Mouse (Mus musculus) lung, embryonic 15.5 days (tissue): Measurements from ENCODE around the gene Nbeal2. TPM values are rescaled to one million over a fixed set of nuclear protein-coding genes. Genes with fewer than 3 reads are reported as not detected.
A peak's percentile ranks its signal among the peaks of the same experiment; 100 is the strongest.

Experiments
- ATAC-seq: fragments of 200-750 bp; cut with Nextera tagmentation; 2 replicates; pipeline ENCODE4 v1.8.0; 2017; ENCODE audit warnings: moderate number of reproducible peaks, borderline replicate concordance; ENCODE audit not compliant: low FRiP score, low TSS enrichment; ENCODE audit errors: extremely low read depth
- H3K27ac ChIP-seq: fragments of 300-500 bp; sonication (generic); 2 replicates; pipeline ENCODE4 v1.5.1; 2015; ENCODE audit warnings: moderate library complexity, mild to moderate bottlenecking, inconsistent platforms
- H3K27me3 ChIP-seq: fragments of 300-500 bp; sonication (generic); 2 replicates; pipeline ENCODE4 v1.6.1; 2015; ENCODE audit warnings: inconsistent platforms
- H3K36me3 ChIP-seq: fragments of 300-500 bp; sonication (generic); 2 replicates; pipeline ENCODE4 v1.6.1; 2015; ENCODE audit warnings: inconsistent platforms
- H3K4me1 ChIP-seq: fragments of 300-500 bp; sonication (generic); 2 replicates; pipeline ENCODE4 v1.6.1; 2015; ENCODE audit warnings: inconsistent platforms
- H3K4me2 ChIP-seq: fragments of 300-500 bp; sonication (generic); 2 replicates; pipeline ENCODE4 v1.6.1; 2015; ENCODE audit warnings: inconsistent platforms, mild to moderate bottlenecking, moderate library complexity
- H3K4me3 ChIP-seq: fragments of 300-500 bp; sonication (generic); 2 replicates; pipeline ENCODE4 v1.5.1; 2015; ENCODE audit warnings: mild to moderate bottlenecking, inconsistent platforms
- H3K9ac ChIP-seq: fragments of 300-500 bp; sonication (generic); 2 replicates; pipeline ENCODE4 v1.6.1; 2015; ENCODE audit warnings: inconsistent platforms
- H3K9me3 ChIP-seq: fragments of 300-500 bp; sonication (generic); 2 replicates; pipeline ENCODE4 v1.6.1; 2016; ENCODE audit warnings: inconsistent platforms
- WGBS: fragments of 180-500 bp; shearing (Covaris S2); methylation state at CpG from one replicate; pipeline ENCODE4 v1.1.7; 2015; 5-methylcytosine and 5-hydroxymethylcytosine counted together
- polyA plus RNA-seq: library from polyadenylated mRNA; unstranded; fragments of >200 nt; fragmentation: Nextera tagmentation; extraction: Ambion mirVana; gene quantifications from 2 replicates; pipeline ENCODE4 v1.2.1, GENCODE M21; 2015

The Nbeal2 gene
- polyA plus RNA-seq, 1 experiment from 2014 or later: 4.2 TPM

- Histone ChIP-seq H3K27me3 (peaks cover 22% of the 10 kb centered on the region), H3K4me2 (peak within 1 kb of the TSS; percentile 67), H3K36me3 (no peaks in the 10 kb centered on the region), H3K9me3 (no peaks in the 10 kb centered on the region), H3K9ac (peak within 1 kb of the TSS; percentile 85), H3K4me3 (peak within 1 kb of the TSS; percentile 83), H3K4me1 (peaks cover 46% of the 10 kb centered on the region), H3K27ac (peak within 1 kb of the TSS; percentile 94)
- ATAC-seq: peak; percentile 85
- WGBS: under 1% methylated on average over 52 of the region's 52 CpGs
These were observed 2.6 kb upstream of the Nbeal2 start, which contains the start of gene Ccdc12 for GRCm38 (mm10) chr9:110656249-110657221. Gene Ccdc12, plus strand, starts transcription at chr9:110656503.

- Histone ChIP-seq H3K27ac (peak overlapping the region; percentile 94), H3K4me2 (peak overlapping the region; percentile 67), H3K4me1 (peaks cover 45% of the 10 kb centered on the region), H3K9me3 (no peaks in the 10 kb centered on the region), H3K36me3 (no peaks in the 10 kb centered on the region), H3K27me3 (peaks cover 24% of the 10 kb centered on the region), H3K9ac (peak overlapping the region; percentile 22; the same call in 1 of the 2 replicates), H3K4me3 (peak overlapping the region; percentile 83)
- 76% methylated on average over 10 of the region's 10 CpGs for whole genome bisulfite sequencing
- no peak for ATAC-seq
These were observed 1.7 kb upstream of the Nbeal2 start for GRCm38 (mm10) chr9:110655651-110656007.

- H3K9me3 ChIP-seq: no peaks in the 10 kb centered on the region
- H3K27me3 ChIP-seq: peaks cover 24% of the 10 kb centered on the region
- H3K4me2 ChIP-seq: peak overlapping the region; percentile 97
- no peak for ATAC-seq
- 77% methylated on average over 19 of the region's 19 CpGs for WGBS
- no peak overlapping the region for H3K9ac ChIP-seq
- H3K4me3 ChIP-seq: peak overlapping the region; percentile 70
- peaks cover 45% of the 10 kb centered on the region for H3K4me1 ChIP-seq
- no peaks in the 10 kb centered on the region for H3K36me3 ChIP-seq
- H3K27ac ChIP-seq: peak overlapping the region; percentile 94
These were observed 1.0 kb upstream of the Nbeal2 start for GRCm38 (mm10) chr9:110654726-110655650.

DNA sequence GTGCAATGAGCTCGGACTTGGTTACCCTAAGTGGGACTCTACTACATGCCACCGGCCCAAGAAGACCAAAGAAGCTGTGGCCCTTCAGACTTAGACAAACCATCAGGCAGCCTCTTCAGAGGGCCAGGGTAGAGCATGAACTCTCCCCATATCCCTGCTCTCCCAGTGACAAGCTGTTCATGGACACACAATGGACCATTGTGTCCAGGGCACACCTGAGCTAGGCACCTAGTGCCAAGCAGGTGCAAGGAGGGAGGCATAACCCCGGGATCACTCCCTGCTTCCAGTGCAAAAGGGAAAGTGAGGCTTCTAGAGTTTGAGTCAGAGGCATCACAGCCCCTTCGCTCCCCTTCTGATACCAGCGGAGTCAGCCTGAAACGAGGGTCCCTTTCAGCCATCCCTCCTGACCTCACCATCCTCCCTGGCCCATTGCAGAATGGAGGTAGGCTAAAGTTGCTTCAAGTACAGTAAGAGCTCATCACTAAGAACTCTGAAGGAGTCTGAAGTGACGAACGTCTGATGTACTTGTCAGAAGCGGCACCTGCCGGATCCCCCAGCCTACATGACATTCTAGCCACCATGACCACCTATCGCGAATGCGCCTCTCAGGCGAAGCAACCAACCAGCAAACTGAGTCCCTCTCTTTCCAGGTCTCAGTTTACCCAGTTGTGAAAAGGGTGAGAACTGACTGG, 852 bp downstream of the Nbeal2 start:
- Histone ChIP-seq H3K27me3 (peaks cover 24% of the 10 kb centered on the region), H3K4me3 (peak overlapping the region; percentile 70), H3K4me1 (peaks cover 45% of the 10 kb centered on the region), H3K9me3 (no peaks in the 10 kb centered on the region), H3K27ac (peak overlapping the region; percentile 94), H3K36me3 (no peaks in the 10 kb centered on the region), H3K4me2 (peak overlapping the region; percentile 97), H3K9ac (peak overlapping the region; percentile 66)
- ATAC-seq: no peak
- 13% methylated on average over 14 of the region's 14 CpGs for WGBS

- Histone ChIP-seq H3K9ac (peak overlapping the region; percentile 29), H3K4me3 (peak overlapping the region; percentile 70), H3K36me3 (no peaks in the 10 kb centered on the region), H3K27ac (peak overlapping the region; percentile 94), H3K9me3 (no peaks in the 10 kb centered on the region), H3K4me1 (peaks cover 39% of the 10 kb centered on the region), H3K4me2 (peak overlapping the region; percentile 97), H3K27me3 (peaks cover 24% of the 10 kb centered on the region)
- 20% methylated on average over 13 of the region's 13 CpGs for WGBS
- ATAC-seq: no peak
These were observed 1.8 kb downstream of the Nbeal2 start for GRCm38 (mm10) chr9:110651931-110652722.

DNA sequence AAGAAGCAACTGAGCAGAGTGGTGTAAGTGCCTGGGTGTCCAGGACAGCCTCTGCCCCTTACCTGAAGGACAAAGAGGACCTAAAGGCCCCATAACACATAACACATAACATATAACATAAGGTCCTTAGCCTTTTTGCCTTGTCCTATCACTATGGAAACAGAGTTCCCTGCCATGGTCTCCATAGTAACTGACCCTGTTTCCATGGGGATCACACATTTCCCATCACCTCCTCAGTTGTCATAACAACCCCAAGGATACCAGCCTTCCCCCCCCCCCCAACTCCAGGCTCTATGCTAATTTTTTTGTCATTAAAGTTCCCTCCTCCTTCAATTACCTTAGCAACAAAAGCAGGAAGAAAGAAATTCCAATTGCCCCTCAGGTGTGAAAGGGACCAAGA, 4.2 kb downstream of the Nbeal2 start:
- Histone ChIP-seq H3K4me1 (peaks cover 30% of the 10 kb centered on the region), H3K27ac (no peak overlapping the region), H3K36me3 (no peaks in the 10 kb centered on the region), H3K9ac (no peak overlapping the region), H3K4me2 (no peak overlapping the region), H3K27me3 (peaks cover 24% of the 10 kb centered on the region), H3K4me3 (no peak overlapping the region), H3K9me3 (no peaks in the 10 kb centered on the region)
- ATAC-seq: no peak

- Histone ChIP-seq H3K36me3 (no peaks in the 10 kb centered on the region), H3K4me3 (no peak overlapping the region), H3K27ac (no peak overlapping the region), H3K27me3 (no peaks in the 10 kb centered on the region), H3K4me2 (no peak overlapping the region), H3K4me1 (no peaks in the 10 kb centered on the region), H3K9ac (no peak overlapping the region), H3K9me3 (no peaks in the 10 kb centered on the region)
- 63% methylated on average over 9 of the region's 9 CpGs for WGBS
- no peak for ATAC-seq
These were observed 8.7 kb downstream of the Nbeal2 start for GRCm38 (mm10) chr9:110645219-110645618.

- ATAC-seq: no peak
- Histone ChIP-seq H3K4me2 (no peak overlapping the region), H3K4me1 (no peaks in the 10 kb centered on the region), H3K27me3 (no peaks in the 10 kb centered on the region), H3K36me3 (no peaks in the 10 kb centered on the region), H3K4me3 (no peak overlapping the region), H3K27ac (no peak overlapping the region), H3K9ac (no peak overlapping the region), H3K9me3 (no peaks in the 10 kb centered on the region)
- 68% methylated on average over 10 of the region's 10 CpGs for WGBS
These were observed 9.7 kb downstream of the Nbeal2 start for GRCm38 (mm10) chr9:110644295-110644694.

GRCm38 (mm10) chr9:110643787-110644186, 10.2 kb downstream of the Nbeal2 start:
- no peak overlapping the region for H3K4me3 ChIP-seq
- no peaks in the 10 kb centered on the region for H3K4me1 ChIP-seq
- H3K9me3 ChIP-seq: no peaks in the 10 kb centered on the region
- no peaks in the 10 kb centered on the region for H3K36me3 ChIP-seq
- WGBS: 48% methylated on average over 9 of the region's 9 CpGs
- H3K4me2 ChIP-seq: no peak overlapping the region
- no peak overlapping the region for H3K27ac ChIP-seq
- no peak for ATAC-seq
- H3K27me3 ChIP-seq: no peaks in the 10 kb centered on the region
- H3K9ac ChIP-seq: no peak overlapping the region

- H3K4me1 ChIP-seq: no peaks in the 10 kb centered on the region
- no peaks in the 10 kb centered on the region for H3K36me3 ChIP-seq
- 38% methylated on average over 5 of the region's 5 CpGs for WGBS
- H3K9ac ChIP-seq: no peak overlapping the region
- H3K27me3 ChIP-seq: no peaks in the 10 kb centered on the region
- no peaks in the 10 kb centered on the region for H3K9me3 ChIP-seq
- H3K4me2 ChIP-seq: no peak overlapping the region
- H3K4me3 ChIP-seq: no peak overlapping the region
- no peak for ATAC-seq
- H3K27ac ChIP-seq: no peak overlapping the region
These were observed 11.0 kb downstream of the Nbeal2 start for GRCm38 (mm10) chr9:110642812-110643524.
